Mouse (Mus musculus) C2C12 (cell line): ENCODE measurements around the gene Armc9.

Source experiments
- CTCF ChIP-seq: IDR thresholded peaks from one replicate; pipeline ENCODE4 v1.5.1; 2011; ENCODE audit not compliant: control insufficient read depth, insufficient read depth, insufficient read length
- MYOG ChIP-seq: IDR thresholded peaks from one replicate; pipeline ENCODE4 v1.6.1; 2011; ENCODE audit not compliant: control insufficient read depth, insufficient read length; ENCODE audit errors: extremely low read depth

GRCm38 (mm10) chr1:86300093-86300492 lies 145.5 kb downstream of the Armc9 start:
- TF ChIP-seq CTCF (no peak), MYOG (no peak)
